8 mouse cellular contexts compared by ENCODE assay signal in the genomic region with DNA sequence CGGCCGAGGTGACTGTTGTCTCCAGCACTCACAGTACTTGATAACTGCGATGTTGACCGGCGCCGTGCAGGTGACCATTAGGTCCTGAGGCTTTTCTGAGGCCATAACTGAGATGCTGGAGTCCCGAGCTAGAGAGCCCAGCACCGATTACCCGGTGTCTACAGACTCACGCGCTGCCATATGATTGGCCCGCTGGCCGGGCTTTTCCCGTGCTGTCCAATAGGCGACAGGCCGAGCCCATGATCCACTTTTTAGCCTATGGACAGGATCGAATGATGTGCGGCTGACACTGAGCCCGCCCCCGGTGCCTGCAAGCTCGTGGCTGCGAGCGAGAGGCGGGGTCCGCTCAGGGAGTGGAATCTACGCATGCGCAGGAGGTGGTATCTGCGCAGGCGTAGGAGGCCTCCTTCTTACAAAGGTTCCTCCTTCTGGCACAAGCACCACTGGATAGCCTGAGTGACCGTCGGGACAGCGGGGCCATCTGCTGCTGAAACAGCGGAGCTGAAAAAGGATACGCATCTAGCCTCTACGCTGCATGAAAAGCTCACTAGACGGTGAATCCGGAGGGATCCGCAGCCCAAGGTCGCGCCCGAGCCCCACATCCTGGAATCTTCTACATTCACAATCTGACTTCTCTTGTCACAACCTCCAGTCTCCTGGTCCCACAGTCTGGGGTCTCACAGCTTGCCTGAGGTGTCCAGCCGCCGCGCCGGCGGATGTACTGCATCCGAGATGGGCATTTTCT. TPM values are rescaled to one million over a fixed set of nuclear protein-coding genes. Genes with fewer than 3 reads are reported as not detected.
DNase-seq lines count a peak whose midpoint lies in the region; ATAC-seq and TF ChIP-seq lines count a peak whose summit lies in the region.

A gene (minus strand): TSS at position 161 of the 745 bp plus-strand sequence.

- no peaks in the 10 kb centered on the region for H3K4me1 ChIP-seq in cortical plate, adult 2 months (ENCODE audit: control insufficient read depth, insufficient read depth, low read length)
- peaks cover 70% of the 10 kb centered on the region for H3K4me1 ChIP-seq in megakaryocyte, embryonic 14.5 days

- H3K36me3 ChIP-seq in megakaryocyte, embryonic 14.5 days (replicated peaks; ENCODE audit: low read length), result peaks cover 36% of the 10 kb centered on the region

- peak; percentile 99 for DNase-seq in gastrocnemius, adult 8-10 months (ENCODE audit: low spot score in 2 of 2)
- DNase-seq in hindlimb bud, embryonic 11.5 days (ENCODE audit: extremely low spot score, low read depth, low spot score), result peak; percentile 98
- peak; percentile 90 to 100 for DNase-seq in left cerebral cortex, adult 8-10 months (ENCODE audit: low spot score in 2 of 2)
- peak; percentile 100 for DNase-seq in right cerebral cortex, postnatal 10 days (ENCODE audit: low spot score in 2 of 2)
- peak; percentile 94 for DNase-seq in urinary bladder, postnatal 25 days (ENCODE audit: low spot score)

- peak within 1 kb of the TSS; percentile 79 for H3K27ac ChIP-seq in cortical plate, adult 2 months (ENCODE audit: insufficient read depth, low read length)

- H3K27me3 ChIP-seq in megakaryocyte, embryonic 14.5 days (replicated peaks), result peaks cover 15% of the 10 kb centered on the region

- H3K9me3 ChIP-seq in megakaryocyte, embryonic 14.5 days, result no peaks in the 10 kb centered on the region

- no peak for TF ChIP-seq CTCF in cortical plate, adult 2 months (IDR thresholded peaks at IDR 0.05; ENCODE audit: extremely low read depth, insufficient read depth, low read length)

- H3K4me3 ChIP-seq in cortical plate, adult 2 months (ENCODE audit: insufficient read depth, low read length), result peak within 1 kb of the TSS; percentile 71
- peak within 1 kb of the TSS; percentile 96 for H3K4me3 ChIP-seq in megakaryocyte, embryonic 14.5 days (replicated peaks)

- peak; percentile 99 for ATAC-seq in activated CD4-positive, CD25-positive, alpha-beta regulatory T cell, adult 4 months

- TF ChIP-seq POLR2A in cortical plate, adult 2 months (IDR thresholded peaks at IDR 0.05; ENCODE audit: extremely low read depth, insufficient read depth, low read length), result peak; percentile 98

RNA-seq across cellular contexts. Expression of the gene that starts here (rescaled TPM):
- 10 to 100 TPM; 14.8 to 15.1 TPM for polyA plus RNA-seq in activated CD4-positive, CD25-positive, alpha-beta regulatory T cell, adult 4 months (2017; shearing (Covaris generic))
- polyA plus RNA-seq in cortical plate, adult 2 months (2012; rRNA removed), result 36.6 and 42.7 TPM in 2 replicates
- 1 to 10 TPM; 3.4 to 5.5 (median 4.8) TPM for total RNA-seq in gastrocnemius, adult 8-10 months (2022)
- total RNA-seq in left cerebral cortex, adult 8-10 months (2022), result 10 to 100 TPM; 22.5 to 32.0 (median 29.1) TPM
- polyA plus RNA-seq in megakaryocyte, embryonic 14.5 days (2012; ENCODE audit: insufficient read depth, low replicate concordance), result 66.0 and 142 TPM in 2 replicates

Comparison
In these comparisons a context has a peak if more than half of its experiments do, and no peak if none do; other contexts are left out.
1. Peak in every context shown above with its lines: DNase-seq, ATAC-seq, H3K4me3 ChIP-seq and H3K27ac ChIP-seq.